In genomic region chr2:35512226-35512625, GRCm38 (mm10) we compare ENCODE assay signal across 18 mouse cellular contexts. TPM values are rescaled to one million over a fixed set of nuclear protein-coding genes. Genes with fewer than 3 reads are reported as not detected.
DNase-seq lines count a peak whose midpoint lies in the region; ATAC-seq and TF ChIP-seq lines count a peak whose summit lies in the region.
"Had no signal": no experiment of that assay in that cellular context is flagged by ENCODE, and none has a peak within 500 bp of the region (broad histone marks: within the 10 kb centered on the region; RNA-seq: fewer than 3 reads in every experiment).

No protein-coding gene starts in this region.

- no peak for ATAC-seq in intestine, postnatal 0 days
- no peak for ATAC-seq in intestine, embryonic 16.5 days
- ATAC-seq in lung, postnatal 0 days, result no peak
- peak; percentile 54; the same call in 1 of the 2 replicates for ATAC-seq in megakaryocyte progenitor cell, adult 5-6 weeks (replicated peaks; ENCODE audit: poor library complexity)
- ATAC-seq: CD4-positive, CD25-positive, alpha-beta regulatory T cell, adult 4 months had no signal

- in situ Hi-C loops in ES-E14 (cut with MboI; ENCODE audit: low sequenced_read_pairs in 2 of 2, unreplicated experiment in 2 of 2), result no loop called here

- no peak overlapping the region for H3K4me2 ChIP-seq in intestine, postnatal 0 days (replicated peaks; ENCODE audit: low read depth)
- H3K4me2 ChIP-seq in intestine, embryonic 16.5 days (ENCODE audit: low read depth, low read length), result no peak overlapping the region
- H3K4me2 ChIP-seq in lung, postnatal 0 days (replicated peaks; ENCODE audit: low read depth, low read length), result no peak overlapping the region
- H3K4me2 ChIP-seq: limb, embryonic 13.5 days; midbrain, embryonic 12.5 days; neural tube, embryonic 13.5 days had no signal

- no peak for DNase-seq in lung, postnatal 0 days (ENCODE audit: low spot score)
- no peak for DNase-seq in lung, adult 2 months
- DNase-seq in ES-E14 (ENCODE audit: low read depth, low spot score) (no peak), adipocyte (ENCODE audit: low spot score) (no peak)
- no peak for DNase-seq in thymus, postnatal 0 days (ENCODE audit: low spot score)
- DNase-seq: adrenal gland, postnatal 10 days; cerebellum, adult 9-11 months; gastrocnemius, postnatal 10 days; kidney, postnatal 4 days; lung, postnatal 4 days; thymus, postnatal 4 days had no signal

- no peaks in the 10 kb centered on the region for H3K36me3 ChIP-seq in intestine, postnatal 0 days (ENCODE audit: control insufficient read depth, insufficient read depth)
- H3K36me3 ChIP-seq in intestine, embryonic 16.5 days (ENCODE audit: control insufficient read depth, insufficient read depth, low read length), result no peaks in the 10 kb centered on the region
- no peaks in the 10 kb centered on the region for H3K36me3 ChIP-seq in lung, postnatal 0 days (ENCODE audit: insufficient read depth, low read length)
- H3K36me3 ChIP-seq in ES-E14 (ENCODE audit: control insufficient read depth, insufficient read depth, low read length, poor library complexity, severe bottlenecking), result no peaks in the 10 kb centered on the region
- H3K36me3 ChIP-seq: limb, embryonic 13.5 days; midbrain, embryonic 12.5 days; neural tube, embryonic 13.5 days had no signal

- H3K27me3 ChIP-seq in intestine, postnatal 0 days (replicated peaks; ENCODE audit: control insufficient read depth, insufficient read depth, low read length), result no peaks in the 10 kb centered on the region
- no peaks in the 10 kb centered on the region for H3K27me3 ChIP-seq in intestine, embryonic 16.5 days (replicated peaks; ENCODE audit: control insufficient read depth, insufficient read depth, low read length)
- H3K27me3 ChIP-seq in lung, postnatal 0 days (replicated peaks; ENCODE audit: insufficient read depth, low read length), result no peaks in the 10 kb centered on the region
- H3K27me3 ChIP-seq: limb, embryonic 13.5 days; midbrain, embryonic 12.5 days; neural tube, embryonic 13.5 days had no signal

- WGBS in intestine, postnatal 0 days, result 98% methylated on average over 4 of the region's 4 CpGs
- WGBS in intestine, embryonic 16.5 days, result 96% methylated on average over 4 of the region's 4 CpGs
- WGBS in lung, postnatal 0 days, result 96% methylated on average over 4 of the region's 4 CpGs
- 94% methylated on average over 4 of the region's 4 CpGs for WGBS in lung, adult 2 months

- TF ChIP-seq CTCF in intestine, postnatal 0 days (IDR thresholded peaks at IDR 0.05; ENCODE audit: low read depth), result peak; percentile 64
- TF ChIP-seq CTCF in lung, postnatal 0 days (IDR thresholded peaks at IDR 0.05), result peak; percentile 65
- no peak for TF ChIP-seq CTCF in lung, adult 2 months (IDR thresholded peaks at IDR 0.05; ENCODE audit: insufficient read depth, low read length)

- H3K4me1 ChIP-seq in intestine, postnatal 0 days (replicated peaks; ENCODE audit: control insufficient read depth, insufficient read depth, low read length), result 0 out of 2 replicates have a peak, but pooled peaks cover 5% of the 10 kb centered on the region
- H3K4me1 ChIP-seq in intestine, embryonic 16.5 days (ENCODE audit: control insufficient read depth, insufficient read depth, low read length), result peaks cover 29% of the 10 kb centered on the region
- peaks cover 12% of the 10 kb centered on the region; the same call in 1 of the 2 replicates for H3K4me1 ChIP-seq in lung, postnatal 0 days (ENCODE audit: insufficient read depth, low read depth, low read length)
- peaks cover 4% of the 10 kb centered on the region for H3K4me1 ChIP-seq in lung, adult 2 months (ENCODE audit: control insufficient read depth, insufficient read depth, low read length)
- H3K4me1 ChIP-seq in ES-E14 (ENCODE audit: control insufficient read depth in 2 of 2, insufficient read depth in 2 of 2, low read length in 2 of 2, poor library complexity in 1 of 2), result peaks cover 8 to 17% of the 10 kb centered on the region in 2 experiments; a peak in 3 of 4 replicates

- no peaks in the 10 kb centered on the region for H3K9me3 ChIP-seq in intestine, postnatal 0 days (ENCODE audit: control insufficient read depth)
- no peaks in the 10 kb centered on the region for H3K9me3 ChIP-seq in intestine, embryonic 16.5 days (ENCODE audit: control insufficient read depth, low read length)
- H3K9me3 ChIP-seq in lung, postnatal 0 days (ENCODE audit: low read length), result no peaks in the 10 kb centered on the region
- no peaks in the 10 kb centered on the region for H3K9me3 ChIP-seq in ES-E14 (ENCODE audit: control insufficient read depth, insufficient read depth, low read depth, low read length)
- H3K9me3 ChIP-seq: limb, embryonic 13.5 days; midbrain, embryonic 12.5 days; neural tube, embryonic 13.5 days had no signal

- no peak overlapping the region for H3K9ac ChIP-seq in intestine, postnatal 0 days (ENCODE audit: low read depth, low read length)
- H3K9ac ChIP-seq in intestine, embryonic 16.5 days (ENCODE audit: low read depth, low read length), result no peak overlapping the region
- no peak overlapping the region for H3K9ac ChIP-seq in lung, postnatal 0 days (replicated peaks; ENCODE audit: low read depth)
- H3K9ac ChIP-seq in ES-E14 (ENCODE audit: insufficient read depth, low read depth, low read length, poor library complexity, severe bottlenecking), result no peak overlapping the region
- H3K9ac ChIP-seq: limb, embryonic 13.5 days; midbrain, embryonic 12.5 days; neural tube, embryonic 13.5 days had no signal

- no peak overlapping the region for H3K27ac ChIP-seq in intestine, postnatal 0 days (ENCODE audit: low read depth, low read length)
- no peak overlapping the region for H3K27ac ChIP-seq in intestine, embryonic 16.5 days (ENCODE audit: low read length)
- H3K27ac ChIP-seq in lung, postnatal 0 days (ENCODE audit: low read length), result no peak overlapping the region
- H3K27ac ChIP-seq in ES-E14 (ENCODE audit: insufficient read depth, low read depth, low read length, poor library complexity, severe bottlenecking), result no peak overlapping the region
- H3K27ac ChIP-seq: midbrain, embryonic 12.5 days; neural tube, embryonic 13.5 days had no signal

- no peak for TF ChIP-seq EP300 in lung, postnatal 0 days (IDR thresholded peaks at IDR 0.05)

- no peak for TF ChIP-seq POLR2A in lung, adult 2 months (IDR thresholded peaks at IDR 0.05; ENCODE audit: borderline replicate concordance, extremely low read depth, low read depth, low read length)

- H3K4me3 ChIP-seq in intestine, postnatal 0 days (ENCODE audit: low read depth, low read length), result no peak overlapping the region
- no peak overlapping the region for H3K4me3 ChIP-seq in intestine, embryonic 16.5 days (ENCODE audit: low read length)
- H3K4me3 ChIP-seq in lung, postnatal 0 days (ENCODE audit: low read depth, low read length), result no peak overlapping the region
- H3K4me3 ChIP-seq in lung, adult 2 months (replicated peaks; ENCODE audit: extremely low read depth, low read depth, low read length), result no peak overlapping the region
- H3K4me3 ChIP-seq in ES-E14 (ENCODE audit: insufficient read depth in 1 of 2, low read depth in 1 of 2, low read length in 2 of 2, poor library complexity in 1 of 2, severe bottlenecking in 1 of 2), result no peak overlapping the region
- H3K4me3 ChIP-seq: limb, embryonic 13.5 days; midbrain, embryonic 12.5 days; neural tube, embryonic 13.5 days had no signal

TF ChIP-seq in ES-E14, 5 proteins besides CTCF, POLR2A, EP300 and RAD21:
- TF ChIP-seq HCFC1 (IDR thresholded peaks at IDR 0.05; ENCODE audit: borderline replicate concordance, insufficient read depth, low read length), result no peak
- 0 out of 2 replicates have a peak, but pooled peaks have one; percentile 35 for TF ChIP-seq ZNF384 (IDR thresholded peaks at IDR 0.05; ENCODE audit: low read depth, low read length)

RNA-seq across cellular contexts. Expression of gene Dab2ip, which starts 45.8 kb away (rescaled TPM):
- 41.3 and 48.5 TPM in 2 replicates for polyA plus RNA-seq in intestine, postnatal 0 days (2015; fragmentation: Nextera tagmentation; extraction: Ambion mirVana)
- 27.0 and 28.7 TPM in 2 replicates for polyA plus RNA-seq in intestine, embryonic 16.5 days (2015; fragmentation: Nextera tagmentation; extraction: Ambion mirVana)
- 75.8 and 83.4 TPM in 2 replicates for polyA plus RNA-seq in lung, postnatal 0 days (2015; fragmentation: Nextera tagmentation; extraction: Ambion mirVana)
- 113 and 132 TPM in 2 replicates for polyA plus RNA-seq in lung, adult 2 months (2012; rRNA removed)
- 46.9 and 70.6 TPM in 2 replicates for total RNA-seq in ES-E14 (2012; rRNA removed)
- total RNA-seq in megakaryocyte progenitor cell, adult 5-6 weeks (2015), result 3.9 and 4.0 TPM in 2 replicates
- total RNA-seq in megakaryocyte progenitor cell, adult 5-6 weeks (2017), result 3.0 and 4.1 TPM in 2 replicates
- 15.4 and 19.0 TPM in 2 replicates for polyA plus RNA-seq in thymus, postnatal 0 days (2015; fragmentation: Nextera tagmentation; extraction: Ambion mirVana)

RNA-seq across cellular contexts. Expression of gene Ggta1, which starts 49.2 kb away (rescaled TPM):
- polyA plus RNA-seq in intestine, postnatal 0 days (2015; fragmentation: Nextera tagmentation; extraction: Ambion mirVana), result 6.4 and 7.0 TPM in 2 replicates
- polyA plus RNA-seq in intestine, embryonic 16.5 days (2015; fragmentation: Nextera tagmentation; extraction: Ambion mirVana), result 13.9 and 14.6 TPM in 2 replicates
- polyA plus RNA-seq in lung, postnatal 0 days (2015; fragmentation: Nextera tagmentation; extraction: Ambion mirVana), result 21.8 and 25.6 TPM in 2 replicates
- 17.8 and 24.4 TPM in 2 replicates for polyA plus RNA-seq in lung, adult 2 months (2012; rRNA removed)
- 36.5 and 49.0 TPM in 2 replicates for total RNA-seq in ES-E14 (2012; rRNA removed)
- 50.8 and 54.4 TPM in 2 replicates for total RNA-seq in megakaryocyte progenitor cell, adult 5-6 weeks (2015)
- total RNA-seq in megakaryocyte progenitor cell, adult 5-6 weeks (2017), result 72.0 and 77.3 TPM in 2 replicates
- 26.2 and 27.3 TPM in 2 replicates for polyA plus RNA-seq in thymus, postnatal 0 days (2015; fragmentation: Nextera tagmentation; extraction: Ambion mirVana)
